Mouse (Mus musculus) monocyte, adult 2 months (primary cell): ENCODE measurements around the gene Gm21992.

ENCODE experiments used
- DNase-seq, 2 experiments: peaks; one replicate each; pipeline ENCODE4 v3.0.0; 2022; ENCODE audit warnings: low spot score in 2 of 2, low read depth in 1 of 2

Gm21992 gene

GRCm38 (mm10) chr19:4811063-4811908 is at the start of gene Gm21992, which contains the start of gene Rbm14:
TSS of gene Gm21992 (minus strand) at chr19:4811612.
TSS of gene Rbm14 (minus strand) at chr19:4811634.
- peak; percentile 92 to 94 for DNase-seq

GRCm38 (mm10) chr19:4859081-4859480 is 47.7 kb upstream of the Gm21992 start:
- no peak for DNase-seq

GRCm38 (mm10) chr19:4855951-4856350 is 44.5 kb upstream of the Gm21992 start:
- no peak for DNase-seq

GRCm38 (mm10) chr19:4855470-4855820 is 44.0 kb upstream of the Gm21992 start:
- no peak for DNase-seq

- no peak for DNase-seq
These were observed 43.4 kb upstream of the Gm21992 start, which contains the start of gene Ctsf for GRCm38 (mm10) chr19:4854552-4855469. TSS of gene Ctsf (plus strand) at chr19:4855130.

- no peak for DNase-seq
These were observed 38.9 kb upstream of the Gm21992 start for GRCm38 (mm10) chr19:4850281-4850680.

- DNase-seq = no peak
These were observed 38.4 kb upstream of the Gm21992 start for GRCm38 (mm10) chr19:4849800-4850199.

- no peak for DNase-seq
These were observed 36.1 kb upstream of the Gm21992 start for GRCm38 (mm10) chr19:4847490-4847889.

GRCm38 (mm10) chr19:4845846-4846245 is 34.4 kb upstream of the Gm21992 start:
- DNase-seq = no peak

- DNase-seq = no peak
These were observed 31.2 kb upstream of the Gm21992 start for GRCm38 (mm10) chr19:4842611-4843010.

GRCm38 (mm10) chr19:4840848-4841247 is 29.4 kb upstream of the Gm21992 start:
- no peak for DNase-seq

- peak; percentile 88 to 92 for DNase-seq
These were observed 27.7 kb upstream of the Gm21992 start, which contains the start of the genes Ccs and Ccdc87 for GRCm38 (mm10) chr19:4839149-4839548. TSS of gene Ccs (minus strand) at chr19:4839332. TSS of gene Ccdc87 (plus strand) at chr19:4839366.

GRCm38 (mm10) chr19:4838526-4839140 is 27.2 kb upstream of the Gm21992 start:
- no peak for DNase-seq

- DNase-seq = no peak
These were observed 25.6 kb upstream of the Gm21992 start for GRCm38 (mm10) chr19:4837049-4837448.

- DNase-seq = no peak
These were observed 24.7 kb upstream of the Gm21992 start for GRCm38 (mm10) chr19:4836096-4836495.

- DNase-seq = no peak
These were observed 22.6 kb upstream of the Gm21992 start for GRCm38 (mm10) chr19:4833977-4834376.

- DNase-seq = no peak
These were observed 17.7 kb upstream of the Gm21992 start for GRCm38 (mm10) chr19:4829156-4829555.

GRCm38 (mm10) chr19:4828444-4829114 is 17.2 kb upstream of the Gm21992 start:
- no peak for DNase-seq

- DNase-seq = no peak
These were observed 9.4 kb upstream of the Gm21992 start for GRCm38 (mm10) chr19:4820678-4821303.

GRCm38 (mm10) chr19:4817182-4817835 is 5.9 kb upstream of the Gm21992 start:
- no peak for DNase-seq
